Mouse (Mus musculus): ENCODE results near the gene Olfr957. TPM values are rescaled to one million over a fixed set of nuclear protein-coding genes. Genes with fewer than 3 reads are reported as not detected.

The Olfr957 gene
- polyA plus RNA-seq, 1 experiment from 2014 or later: not detected

DNA sequence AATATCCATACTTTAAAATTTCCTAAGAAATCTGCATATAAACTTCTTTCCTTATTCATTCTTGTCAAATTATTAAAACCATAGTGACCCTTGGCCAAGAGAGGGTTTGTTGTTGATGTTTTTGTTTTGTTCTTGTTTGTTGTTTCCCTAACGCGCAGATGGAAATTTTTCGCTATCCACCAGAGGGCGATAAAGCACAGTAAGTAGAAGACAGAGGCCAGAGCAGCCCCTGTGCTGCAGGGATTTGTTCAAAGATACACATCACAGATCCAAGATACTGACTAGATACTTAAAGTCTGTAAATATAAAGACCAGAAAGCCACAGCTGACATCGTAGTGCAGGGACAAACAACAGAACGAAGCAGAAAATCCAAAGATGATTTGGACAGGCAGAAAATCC, 6.6 kb downstream of the Olfr957 start:
- no peaks in the 10 kb centered on the region for H3K4me1 ChIP-seq (ENCODE audit: control insufficient read depth, insufficient read depth, low read length)
- ATAC-seq (ENCODE audit: low FRiP score, low TSS enrichment): peak; percentile 71
- 0 out of 2 replicates have a peak overlapping the region, but pooled peaks have one; percentile 9 for H3K9ac ChIP-seq (replicated peaks; ENCODE audit: low read length)
- H3K27ac ChIP-seq (replicated peaks; ENCODE audit: low read depth, low read length): no peak overlapping the region
- DNase-seq: peak; percentile 92
- no peaks in the 10 kb centered on the region for H3K36me3 ChIP-seq (ENCODE audit: control insufficient read depth, insufficient read depth, low read length)
- H3K4me3 ChIP-seq (replicated peaks; ENCODE audit: low read depth, low read length): no peak overlapping the region
- H3K9me3 ChIP-seq (ENCODE audit: control insufficient read depth, low read length): no peaks in the 10 kb centered on the region
- no peaks in the 10 kb centered on the region for H3K27me3 ChIP-seq (ENCODE audit: control insufficient read depth, insufficient read depth, low read length)
- no peak overlapping the region for H3K4me2 ChIP-seq (ENCODE audit: low read length)
- 12% methylated on average over 6 of the region's 6 CpGs for WGBS

DNA sequence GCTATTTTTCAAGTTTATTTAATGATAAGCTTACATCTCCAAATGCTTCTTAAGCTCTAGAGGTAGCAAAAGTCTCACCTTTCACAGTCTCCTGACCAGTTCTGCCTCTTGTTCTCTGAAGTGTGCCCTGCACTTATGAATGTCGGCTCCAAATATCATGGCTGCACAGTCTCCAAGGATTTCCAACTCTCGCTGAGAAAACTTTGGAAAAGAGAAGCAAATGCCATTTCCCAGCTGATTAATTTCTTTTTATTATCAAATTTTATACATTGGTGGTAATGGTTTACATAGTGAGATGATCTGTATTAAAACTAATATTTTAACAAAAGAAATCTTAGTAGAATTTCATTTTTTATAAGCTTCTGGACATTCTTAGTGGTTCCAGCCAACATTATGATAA, 21.7 kb downstream of the Olfr957 start, which contains the start of gene Olfr44:
Gene Olfr44, minus strand, starts transcription at position 101 of the 400 bp plus-strand sequence.
- H3K27me3 ChIP-seq (ENCODE audit: control insufficient read depth, insufficient read depth, low read length): no peaks in the 10 kb centered on the region
- ATAC-seq (ENCODE audit: low FRiP score, low TSS enrichment) (no peak), DNase-seq (no peak)
- H3K36me3 ChIP-seq (ENCODE audit: control insufficient read depth, insufficient read depth, low read length): no peaks in the 10 kb centered on the region
- no peak within 1 kb of the TSS for H3K4me3 ChIP-seq (replicated peaks; ENCODE audit: low read depth, low read length)
- no peaks in the 10 kb centered on the region for H3K4me1 ChIP-seq (ENCODE audit: control insufficient read depth, insufficient read depth, low read length)
- H3K27ac ChIP-seq (replicated peaks; ENCODE audit: low read depth, low read length): no peak within 1 kb of the TSS
- no peak within 1 kb of the TSS for H3K4me2 ChIP-seq (ENCODE audit: low read length)
- H3K9me3 ChIP-seq (ENCODE audit: control insufficient read depth, low read length): no peaks in the 10 kb centered on the region
- H3K9ac ChIP-seq (replicated peaks; ENCODE audit: low read length): no peak within 1 kb of the TSS
- 92% methylated on average over 2 of the region's 2 CpGs for WGBS

DNA sequence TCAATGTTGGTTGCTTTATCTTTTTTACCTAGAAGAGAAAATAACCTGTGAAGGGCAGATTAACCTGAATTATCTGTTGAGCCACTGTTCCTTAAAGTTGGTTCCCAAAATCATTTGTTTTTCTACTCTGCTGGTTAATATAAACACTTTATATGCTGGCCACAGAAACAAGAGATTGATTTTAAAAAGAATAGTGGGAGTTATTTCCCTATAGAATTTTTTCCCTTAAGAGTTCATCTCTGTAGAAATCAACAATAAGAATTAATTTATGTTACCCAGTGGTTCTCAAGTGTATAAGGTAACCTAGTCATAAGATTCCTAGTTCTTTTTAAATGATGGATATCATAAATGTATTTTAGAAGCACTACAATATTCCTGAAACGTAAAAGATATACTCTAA, 43.8 kb downstream of the Olfr957 start, which contains the start of gene Olfr955:
Gene Olfr955, minus strand, starts transcription at position 101 of the 400 bp plus-strand sequence.
- ATAC-seq (ENCODE audit: low FRiP score, low TSS enrichment) (no peak), DNase-seq (no peak)
- Histone ChIP-seq H3K9me3 (ENCODE audit: control insufficient read depth, low read length) (no peaks in the 10 kb centered on the region), H3K4me1 (ENCODE audit: control insufficient read depth, insufficient read depth, low read length) (no peaks in the 10 kb centered on the region), H3K4me3 (replicated peaks; ENCODE audit: low read depth, low read length) (no peak within 1 kb of the TSS), H3K27me3 (ENCODE audit: control insufficient read depth, insufficient read depth, low read length) (no peaks in the 10 kb centered on the region), H3K36me3 (ENCODE audit: control insufficient read depth, insufficient read depth, low read length) (no peaks in the 10 kb centered on the region), H3K9ac (replicated peaks; ENCODE audit: low read length) (no peak within 1 kb of the TSS), H3K27ac (replicated peaks; ENCODE audit: low read depth, low read length) (no peak within 1 kb of the TSS), H3K4me2 (ENCODE audit: low read length) (no peak within 1 kb of the TSS)
- 46% methylated on average over 1 of the region's 1 CpGs for WGBS

Other genes starting within 250 kb of the Olfr957 start
- not detected in 2 replicates for gene Olfr945, start 239.0 kb downstream of the Olfr957 start, polyA plus RNA-seq (2014; fragmentation: Nextera tagmentation; extraction: Ambion mirVana)
- gene Olfr948, start 189.8 kb downstream of the Olfr957 start, polyA plus RNA-seq (2014; fragmentation: Nextera tagmentation; extraction: Ambion mirVana): not detected in 2 replicates
- not detected in 2 replicates for gene Olfr951, start 128.4 kb downstream of the Olfr957 start, polyA plus RNA-seq (2014; fragmentation: Nextera tagmentation; extraction: Ambion mirVana)
- gene Olfr952, start 88.7 kb downstream of the Olfr957 start, polyA plus RNA-seq (2014; fragmentation: Nextera tagmentation; extraction: Ambion mirVana): not detected in 2 replicates
- gene Olfr954, start 59.1 kb downstream of the Olfr957 start, polyA plus RNA-seq (2014; fragmentation: Nextera tagmentation; extraction: Ambion mirVana): not detected in 2 replicates
- not detected in 2 replicates for gene Olfr955, start 43.9 kb downstream of the Olfr957 start, polyA plus RNA-seq (2014; fragmentation: Nextera tagmentation; extraction: Ambion mirVana)
- not detected in 2 replicates for gene Olfr44, start 21.8 kb downstream of the Olfr957 start, polyA plus RNA-seq (2014; fragmentation: Nextera tagmentation; extraction: Ambion mirVana)
- not detected in 2 replicates for gene Olfr958, start 38.2 kb upstream of the Olfr957 start, polyA plus RNA-seq (2014; fragmentation: Nextera tagmentation; extraction: Ambion mirVana)
- gene Olfr959, start 59.8 kb upstream of the Olfr957 start, polyA plus RNA-seq (2014; fragmentation: Nextera tagmentation; extraction: Ambion mirVana): not detected in 2 replicates
- gene AW551984, start 88.6 kb upstream of the Olfr957 start, polyA plus RNA-seq (2014; fragmentation: Nextera tagmentation; extraction: Ambion mirVana): 127 and 131 TPM in 2 replicates
- gene Olfr148, start 94.8 kb upstream of the Olfr957 start, polyA plus RNA-seq (2014; fragmentation: Nextera tagmentation; extraction: Ambion mirVana): not detected in 2 replicates
- gene Olfr960, start 105.6 kb upstream of the Olfr957 start, polyA plus RNA-seq (2014; fragmentation: Nextera tagmentation; extraction: Ambion mirVana): not detected in 2 replicates
- gene Olfr961, start 129.3 kb upstream of the Olfr957 start, polyA plus RNA-seq (2014; fragmentation: Nextera tagmentation; extraction: Ambion mirVana): not detected in 2 replicates
- not detected in 2 replicates for gene Olfr963, start 151.4 kb upstream of the Olfr957 start, polyA plus RNA-seq (2014; fragmentation: Nextera tagmentation; extraction: Ambion mirVana)
- 0.12 TPM in 1 of 2 replicates, not detected in the other for gene Olfr149, start 191.3 kb upstream of the Olfr957 start, polyA plus RNA-seq (2014; fragmentation: Nextera tagmentation; extraction: Ambion mirVana)
- gene Olfr965, start 195.5 kb upstream of the Olfr957 start, polyA plus RNA-seq (2014; fragmentation: Nextera tagmentation; extraction: Ambion mirVana): not detected in 2 replicates
- not detected in 2 replicates for gene Olfr150, start 215.2 kb upstream of the Olfr957 start, polyA plus RNA-seq (2014; fragmentation: Nextera tagmentation; extraction: Ambion mirVana)
- gene Olfr967, start 230.4 kb upstream of the Olfr957 start, polyA plus RNA-seq (2014; fragmentation: Nextera tagmentation; extraction: Ambion mirVana): not detected in 2 replicates